Mouse (Mus musculus): ENCODE results near the gene Neurl1a. TPM values are rescaled to one million over a fixed set of nuclear protein-coding genes. Genes with fewer than 3 reads are reported as not detected.
A peak's percentile ranks its signal among the peaks of the same experiment; 100 is the strongest.

The Neurl1a gene
- polyA plus RNA-seq, 1 experiment from 2014 or later = 1.5 TPM

GRCm38 (mm10) chr19:47276730-47277129 lies 98.1 kb downstream of the Neurl1a start:
- Histone ChIP-seq H3K4me1 (ENCODE audit: insufficient read depth, low read depth, low read length) (peaks cover 2% of the 10 kb centered on the region), H3K4me3 (ENCODE audit: low read depth, low read length) (no peak overlapping the region), H3K36me3 (ENCODE audit: insufficient read depth, low read length) (peaks cover 46% of the 10 kb centered on the region; the same call in 1 of the 2 replicates), H3K4me2 (replicated peaks; ENCODE audit: low read depth, low read length) (no peak overlapping the region), H3K27me3 (replicated peaks; ENCODE audit: insufficient read depth, low read length) (no peaks in the 10 kb centered on the region), H3K27ac (ENCODE audit: low read length) (0 out of 2 replicates have a peak overlapping the region, but pooled peaks have one; percentile 26), H3K9me3 (ENCODE audit: low read length) (no peaks in the 10 kb centered on the region), H3K9ac (replicated peaks; ENCODE audit: low read depth) (no peak overlapping the region)
- DNase-seq (ENCODE audit: low spot score) (peak; percentile 68), ATAC-seq (peak; percentile 42)
- TF ChIP-seq CTCF (IDR thresholded peaks at IDR 0.05) (no peak), EP300 (IDR thresholded peaks at IDR 0.05) (peak; percentile 58)
- WGBS = 53% methylated on average over 6 of the region's 6 CpGs

GRCm38 (mm10) chr19:47279372-47279771 lies 100.8 kb downstream of the Neurl1a start:
- no peak overlapping the region for H3K4me3 ChIP-seq (ENCODE audit: low read depth, low read length)
- no peaks in the 10 kb centered on the region for H3K27me3 ChIP-seq (replicated peaks; ENCODE audit: insufficient read depth, low read length)
- peak; percentile 33 for DNase-seq (ENCODE audit: low spot score)
- H3K9me3 ChIP-seq (ENCODE audit: low read length) = no peaks in the 10 kb centered on the region
- H3K4me1 ChIP-seq (ENCODE audit: insufficient read depth, low read depth, low read length) = peaks cover 2% of the 10 kb centered on the region
- WGBS = 69% methylated on average over 4 of the region's 4 CpGs
- H3K27ac ChIP-seq (ENCODE audit: low read length) = peak overlapping the region; percentile 73
- no peak overlapping the region for H3K4me2 ChIP-seq (replicated peaks; ENCODE audit: low read depth, low read length)
- H3K9ac ChIP-seq (replicated peaks; ENCODE audit: low read depth) = no peak overlapping the region
- TF ChIP-seq CTCF (IDR thresholded peaks at IDR 0.05) (no peak), EP300 (IDR thresholded peaks at IDR 0.05) (no peak)
- ATAC-seq = peak; percentile 8; the same call in 1 of the 2 replicates
- H3K36me3 ChIP-seq (ENCODE audit: insufficient read depth, low read length) = peaks cover 26% of the 10 kb centered on the region; the same call in 1 of the 2 replicates

- no peak overlapping the region for H3K4me2 ChIP-seq (replicated peaks; ENCODE audit: low read depth, low read length)
- peaks cover 23% of the 10 kb centered on the region; the same call in 1 of the 2 replicates for H3K36me3 ChIP-seq (ENCODE audit: insufficient read depth, low read length)
- TF ChIP-seq EP300 (IDR thresholded peaks at IDR 0.05) (no peak), CTCF (IDR thresholded peaks at IDR 0.05) (peak; percentile 43)
- DNase-seq (ENCODE audit: low spot score) (peak; percentile 44), ATAC-seq (peak; percentile 25)
- peak overlapping the region; percentile 73 for H3K27ac ChIP-seq (ENCODE audit: low read length)
- no peak overlapping the region for H3K4me3 ChIP-seq (ENCODE audit: low read depth, low read length)
- H3K4me1 ChIP-seq (ENCODE audit: insufficient read depth, low read depth, low read length) = peaks cover 2% of the 10 kb centered on the region
- H3K9me3 ChIP-seq (ENCODE audit: low read length) = no peaks in the 10 kb centered on the region
- H3K9ac ChIP-seq (replicated peaks; ENCODE audit: low read depth) = no peak overlapping the region
- WGBS = 50% methylated on average over 15 of the region's 15 CpGs
- no peaks in the 10 kb centered on the region for H3K27me3 ChIP-seq (replicated peaks; ENCODE audit: insufficient read depth, low read length)
Observed at GRCm38 (mm10) chr19:47279788-47280532, 101.3 kb downstream of the Neurl1a start.

GRCm38 (mm10) chr19:47280894-47281293 lies 102.3 kb downstream of the Neurl1a start:
- Histone ChIP-seq H3K27ac (ENCODE audit: low read length) (peak overlapping the region; percentile 73), H3K4me3 (ENCODE audit: low read depth, low read length) (no peak overlapping the region), H3K27me3 (replicated peaks; ENCODE audit: insufficient read depth, low read length) (no peaks in the 10 kb centered on the region), H3K4me2 (replicated peaks; ENCODE audit: low read depth, low read length) (no peak overlapping the region), H3K9ac (replicated peaks; ENCODE audit: low read depth) (no peak overlapping the region), H3K36me3 (ENCODE audit: insufficient read depth, low read length) (peaks cover 20% of the 10 kb centered on the region; the same call in 1 of the 2 replicates), H3K4me1 (ENCODE audit: insufficient read depth, low read depth, low read length) (peaks cover 2% of the 10 kb centered on the region), H3K9me3 (ENCODE audit: low read length) (no peaks in the 10 kb centered on the region)
- peak; percentile 53 for ATAC-seq
- 58% methylated on average over 9 of the region's 9 CpGs for WGBS
- DNase-seq (ENCODE audit: low spot score) = peak; percentile 77
- TF ChIP-seq CTCF (IDR thresholded peaks at IDR 0.05) = no peak
- TF ChIP-seq EP300 (IDR thresholded peaks at IDR 0.05) = no peak

GRCm38 (mm10) chr19:47282050-47282454 lies 103.4 kb downstream of the Neurl1a start:
- Histone ChIP-seq H3K36me3 (ENCODE audit: insufficient read depth, low read length) (peaks cover 22% of the 10 kb centered on the region; the same call in 1 of the 2 replicates), H3K4me2 (replicated peaks; ENCODE audit: low read depth, low read length) (no peak overlapping the region), H3K4me3 (ENCODE audit: low read depth, low read length) (no peak overlapping the region), H3K9me3 (ENCODE audit: low read length) (no peaks in the 10 kb centered on the region), H3K27me3 (replicated peaks; ENCODE audit: insufficient read depth, low read length) (no peaks in the 10 kb centered on the region), H3K27ac (ENCODE audit: low read length) (peak overlapping the region; percentile 73; the same call in 1 of the 2 replicates), H3K9ac (replicated peaks; ENCODE audit: low read depth) (no peak overlapping the region), H3K4me1 (ENCODE audit: insufficient read depth, low read depth, low read length) (peaks cover 2% of the 10 kb centered on the region)
- peak; percentile 43 for ATAC-seq
- 72% methylated on average over 6 of the region's 6 CpGs for WGBS
- TF ChIP-seq CTCF (IDR thresholded peaks at IDR 0.05) (no peak), EP300 (IDR thresholded peaks at IDR 0.05) (no peak)
- DNase-seq (ENCODE audit: low spot score) = peak; percentile 56

- Histone ChIP-seq H3K9ac (replicated peaks; ENCODE audit: low read depth) (no peak overlapping the region), H3K4me2 (replicated peaks; ENCODE audit: low read depth, low read length) (no peak overlapping the region), H3K36me3 (ENCODE audit: insufficient read depth, low read length) (peaks cover 25% of the 10 kb centered on the region; the same call in 1 of the 2 replicates), H3K9me3 (ENCODE audit: low read length) (no peaks in the 10 kb centered on the region), H3K4me3 (ENCODE audit: low read depth, low read length) (no peak overlapping the region), H3K4me1 (ENCODE audit: insufficient read depth, low read depth, low read length) (peaks cover 2% of the 10 kb centered on the region), H3K27me3 (replicated peaks; ENCODE audit: insufficient read depth, low read length) (no peaks in the 10 kb centered on the region), H3K27ac (ENCODE audit: low read length) (peak overlapping the region; percentile 73; the same call in 1 of the 2 replicates)
- no peak for ATAC-seq
- no peak for DNase-seq (ENCODE audit: low spot score)
- WGBS = 88% methylated on average over 17 of the region's 17 CpGs
- TF ChIP-seq CTCF (IDR thresholded peaks at IDR 0.05) (no peak), EP300 (IDR thresholded peaks at IDR 0.05) (no peak)
Observed at GRCm38 (mm10) chr19:47282688-47283215, 104.1 kb downstream of the Neurl1a start.

All from lung, postnatal 0 days (tissue).